Comparison of ENCODE assay signal across 9 mouse cellular contexts in the genomic region with DNA sequence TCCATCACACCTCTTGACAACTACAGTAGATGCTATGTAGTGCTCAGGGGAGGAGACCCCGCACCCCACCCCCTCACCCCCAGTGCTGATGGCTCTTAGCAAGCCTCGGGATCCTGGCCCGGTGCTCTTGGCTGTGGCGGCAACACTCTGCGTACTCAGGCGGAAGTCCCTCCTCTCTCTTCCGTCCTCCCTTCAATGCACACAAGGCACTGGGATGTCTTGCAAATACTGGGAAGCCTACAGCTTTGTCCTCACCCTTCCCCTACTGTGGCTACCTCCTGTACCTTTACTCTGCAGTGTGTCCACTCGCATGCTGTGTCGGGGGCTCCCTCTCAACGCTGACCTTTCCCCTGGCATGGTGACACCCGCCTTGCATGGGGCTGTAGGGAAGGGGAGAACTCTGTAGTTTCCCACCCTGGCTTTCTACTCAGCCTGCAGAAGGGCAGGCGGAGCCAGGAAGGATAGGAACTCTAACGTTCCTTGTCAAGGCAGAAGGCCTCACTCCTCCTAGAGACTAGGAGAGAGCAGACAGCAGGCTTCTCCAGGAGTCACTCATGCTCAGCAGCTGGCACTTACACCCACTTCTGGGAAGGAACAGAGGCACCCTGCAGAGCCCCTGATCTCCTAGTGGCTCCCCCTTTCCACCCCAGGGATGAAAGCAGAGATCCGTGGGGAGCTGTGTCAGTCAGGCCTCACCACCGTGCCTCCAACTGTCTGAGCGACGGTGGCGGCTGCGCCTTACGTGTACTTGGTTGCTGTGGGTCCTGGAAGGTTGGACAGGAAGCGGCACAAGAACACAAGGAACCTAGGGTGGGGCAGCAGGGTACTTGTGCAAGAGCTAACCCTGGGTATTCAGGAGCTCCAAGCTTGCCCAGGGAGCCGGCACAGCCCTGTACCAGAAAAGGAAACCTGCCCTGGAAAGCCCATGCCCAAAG. TPM values are rescaled to one million over a fixed set of nuclear protein-coding genes. Genes with fewer than 3 reads are reported as not detected.
DNase-seq lines count a peak whose midpoint lies in the region; ATAC-seq and TF ChIP-seq lines count a peak whose summit lies in the region.
"Had no signal": no experiment of that assay in that cellular context is flagged by ENCODE, and none has a peak within 500 bp of the region (broad histone marks: within the 10 kb centered on the region; RNA-seq: fewer than 3 reads in every experiment).

No protein-coding gene starts in this region.

- H3K36me3 ChIP-seq in erythroblast, embryonic 14.5 days (ENCODE audit: control insufficient read depth), result no peaks in the 10 kb centered on the region
- H3K36me3 ChIP-seq in spleen, adult 2 months (ENCODE audit: control insufficient read depth, insufficient read depth, low read length), result peaks cover 2% of the 10 kb centered on the region
- H3K36me3 ChIP-seq in liver, postnatal 0 days (replicated peaks; ENCODE audit: insufficient read depth, low read length), result no peaks in the 10 kb centered on the region

- no peaks in the 10 kb centered on the region for H3K27me3 ChIP-seq in erythroblast, embryonic 14.5 days (ENCODE audit: control insufficient read depth)
- no peaks in the 10 kb centered on the region for H3K27me3 ChIP-seq in spleen, adult 2 months (ENCODE audit: control insufficient read depth, insufficient read depth, low read length)
- H3K27me3 ChIP-seq in liver, postnatal 0 days (ENCODE audit: insufficient read depth, low read length), result no peaks in the 10 kb centered on the region

- peak overlapping the region; percentile 85 for H3K27ac ChIP-seq in spleen, adult 2 months (ENCODE audit: insufficient read depth, low read length)
- H3K27ac ChIP-seq in liver, postnatal 0 days (ENCODE audit: low read depth), result peak overlapping the region; percentile 71

- TF ChIP-seq EP300 in liver, postnatal 0 days (IDR thresholded peaks at IDR 0.05; ENCODE audit: low read depth), result no peak

- peak overlapping the region; percentile 30 for H3K4me3 ChIP-seq in erythroblast, embryonic 14.5 days (replicated peaks)
- peak overlapping the region; percentile 71 for H3K4me3 ChIP-seq in spleen, adult 2 months (ENCODE audit: extremely low read depth, insufficient read depth, insufficient read length)
- H3K4me3 ChIP-seq in liver, postnatal 0 days (ENCODE audit: low read depth, low read length), result peak overlapping the region; percentile 42

- 0 out of 2 replicates have a peak, but pooled peaks have one; percentile 11 for TF ChIP-seq POLR2A in spleen, adult 2 months (IDR thresholded peaks at IDR 0.05; ENCODE audit: low read depth, low read length)

- peaks cover 9% of the 10 kb centered on the region for H3K4me1 ChIP-seq in erythroblast, embryonic 14.5 days (ENCODE audit: control insufficient read depth)
- H3K4me1 ChIP-seq in spleen, adult 2 months (ENCODE audit: control insufficient read depth, insufficient read depth, insufficient read length), result peaks cover 21% of the 10 kb centered on the region; the same call in 1 of the 2 replicates
- peaks cover 13% of the 10 kb centered on the region; the same call in 1 of the 2 replicates for H3K4me1 ChIP-seq in liver, postnatal 0 days (ENCODE audit: insufficient read depth)

- no peak for TF ChIP-seq CTCF in spleen, adult 2 months (IDR thresholded peaks at IDR 0.05; ENCODE audit: extremely low read depth, insufficient read depth, insufficient read length, insufficient replicate concordance)
- no peak for TF ChIP-seq CTCF in liver, postnatal 0 days (IDR thresholded peaks at IDR 0.05; ENCODE audit: low read depth)

- 14% methylated on average over 22 of the region's 22 CpGs for WGBS in spleen, adult 2 months
- WGBS in liver, postnatal 0 days (ENCODE audit: insufficient replicate concordance), result 28% methylated on average over 22 of the region's 22 CpGs

- peak overlapping the region; percentile 63 for H3K4me2 ChIP-seq in liver, postnatal 0 days (ENCODE audit: low read depth, low read length)

- H3K9ac ChIP-seq in liver, postnatal 0 days (replicated peaks), result peak overlapping the region; percentile 59

- ATAC-seq in erythroblast, adult 5-6 weeks (replicated peaks; ENCODE audit: low FRiP score, poor library complexity, severe bottlenecking), result no peak
- ATAC-seq in liver, postnatal 0 days, result peak; percentile 44

- DNase-seq in spleen, adult 2 months (ENCODE audit: low read depth in 1 of 2, low spot score in 2 of 2), result peak in 1 of 2 experiments; percentile 22
- no peak for DNase-seq in spleen, postnatal 14 days (ENCODE audit: low spot score in 2 of 2)
- DNase-seq in liver, postnatal 0 days, result no peak
- peak; percentile 47 for DNase-seq in thymus, postnatal 25 days
- DNase-seq in adrenal gland, postnatal 36 days, result no peak
- DNase-seq in urinary bladder, postnatal 10 days (ENCODE audit: low spot score), result no peak
- DNase-seq: embryo, embryonic 11 days had no signal

- H3K9me3 ChIP-seq in erythroblast, embryonic 14.5 days (ENCODE audit: control insufficient read depth, low read length), result peaks cover 3% of the 10 kb centered on the region
- no peaks in the 10 kb centered on the region for H3K9me3 ChIP-seq in liver, postnatal 0 days (ENCODE audit: low read length)

RNA-seq across cellular contexts. Expression of a gene that starts 28.5 kb away (rescaled TPM):
- 0.02 and 0.04 TPM in 2 replicates for polyA plus RNA-seq in erythroblast, embryonic 14.5 days (2012)
- total RNA-seq in erythroblast, adult 5-6 weeks (2015; ENCODE audit: low replicate concordance), result not detected in 2 replicates
- total RNA-seq in erythroblast, adult 5-6 weeks (2017; ENCODE audit: low replicate concordance), result 0.34 TPM in 1 of 2 replicates, not detected in the other
- polyA plus RNA-seq in spleen, adult 2 months (2012; rRNA removed), result 1.2 and 2.1 TPM in 2 replicates
- polyA plus RNA-seq in liver, postnatal 0 days (2015; fragmentation: Nextera tagmentation; extraction: Ambion mirVana), result 0.06 and 0.09 TPM in 2 replicates
- 1 to 10 TPM; 2.7 to 5.1 TPM for total RNA-seq in adrenal gland, postnatal 36 days (2021)

RNA-seq across cellular contexts. Expression of a gene that starts 29.7 kb away (rescaled TPM):
- 0.19 and 0.58 TPM in 2 replicates for polyA plus RNA-seq in erythroblast, embryonic 14.5 days (2012)
- total RNA-seq in erythroblast, adult 5-6 weeks (2015; ENCODE audit: low replicate concordance), result 9.2 and 13.6 TPM in 2 replicates
- total RNA-seq in erythroblast, adult 5-6 weeks (2017; ENCODE audit: low replicate concordance), result 7.4 and 12.1 TPM in 2 replicates
- 34.6 and 47.0 TPM in 2 replicates for polyA plus RNA-seq in spleen, adult 2 months (2012; rRNA removed)
- polyA plus RNA-seq in liver, postnatal 0 days (2015; fragmentation: Nextera tagmentation; extraction: Ambion mirVana), result 4.2 and 6.7 TPM in 2 replicates
- 1 to 10 TPM; 3.9 to 4.7 TPM for total RNA-seq in adrenal gland, postnatal 36 days (2021)
